Mouse (Mus musculus): ENCODE results near the gene Alk. TPM values are rescaled to one million over a fixed set of nuclear protein-coding genes. Genes with fewer than 3 reads are reported as not detected.

Gene Alk
- polyA plus RNA-seq, 1 experiment, result not detected

GRCm38 (mm10) chr17:72293267-72293580 lies 311.2 kb downstream of the Alk start:
- Histone ChIP-seq H3ac (ENCODE audit: control insufficient read depth, insufficient read length, low read depth) (no peak overlapping the region), H3K79me3 (ENCODE audit: low read depth) (no peaks in the 10 kb centered on the region), H3K27me3 (ENCODE audit: control insufficient read depth, insufficient read depth, insufficient read length) (no peaks in the 10 kb centered on the region), H3K4me3 (ENCODE audit: insufficient read depth, poor library complexity, severe bottlenecking) (no peak overlapping the region), H3K36me3 (ENCODE audit: control insufficient read depth, insufficient read depth) (no peaks in the 10 kb centered on the region), H3K79me2 (ENCODE audit: control insufficient read depth, insufficient read depth) (no peaks in the 10 kb centered on the region)
- TF ChIP-seq CTCF (IDR thresholded peaks at IDR 0.05; ENCODE audit: control insufficient read depth, insufficient read depth, insufficient read length) (no peak), CEBPB (IDR thresholded peaks at IDR 0.05; ENCODE audit: low read depth) (no peak), MYOD1 (IDR thresholded peaks at IDR 0.05; ENCODE audit: control insufficient read depth, insufficient read length, low read depth) (no peak), FOSL1 (IDR thresholded peaks at IDR 0.05; ENCODE audit: insufficient read depth, low read length, poor library complexity, severe bottlenecking) (no peak), MYOG (IDR thresholded peaks at IDR 0.05; ENCODE audit: control insufficient read depth, extremely low read depth, insufficient read length) (no peak), MAX (IDR thresholded peaks at IDR 0.05) (no peak), USF1 (IDR thresholded peaks at IDR 0.05; ENCODE audit: low read depth) (no peak)

- no peaks in the 10 kb centered on the region for H3K79me3 ChIP-seq (ENCODE audit: low read depth)
- no peak overlapping the region for H3K4me3 ChIP-seq (ENCODE audit: insufficient read depth, poor library complexity, severe bottlenecking)
- TF ChIP-seq MYOG (IDR thresholded peaks at IDR 0.05; ENCODE audit: control insufficient read depth, extremely low read depth, insufficient read length) (no peak), CEBPB (IDR thresholded peaks at IDR 0.05; ENCODE audit: low read depth) (no peak), MAX (IDR thresholded peaks at IDR 0.05) (no peak), MYOD1 (IDR thresholded peaks at IDR 0.05; ENCODE audit: control insufficient read depth, insufficient read length, low read depth) (no peak), CTCF (IDR thresholded peaks at IDR 0.05; ENCODE audit: control insufficient read depth, insufficient read depth, insufficient read length) (no peak), FOSL1 (IDR thresholded peaks at IDR 0.05; ENCODE audit: insufficient read depth, low read length, poor library complexity, severe bottlenecking) (no peak), USF1 (IDR thresholded peaks at IDR 0.05; ENCODE audit: low read depth) (no peak)
- no peaks in the 10 kb centered on the region for H3K79me2 ChIP-seq (ENCODE audit: control insufficient read depth, insufficient read depth)
- no peaks in the 10 kb centered on the region for H3K27me3 ChIP-seq (ENCODE audit: control insufficient read depth, insufficient read depth, insufficient read length)
- no peaks in the 10 kb centered on the region for H3K36me3 ChIP-seq (ENCODE audit: control insufficient read depth, insufficient read depth)
- H3ac ChIP-seq (ENCODE audit: control insufficient read depth, insufficient read length, low read depth), result no peak overlapping the region
These were observed 311.8 kb downstream of the Alk start for GRCm38 (mm10) chr17:72292444-72293266.

GRCm38 (mm10) chr17:72285961-72286360 lies 318.5 kb downstream of the Alk start:
- Histone ChIP-seq H3K27me3 (ENCODE audit: control insufficient read depth, insufficient read depth, insufficient read length) (no peaks in the 10 kb centered on the region), H3K4me3 (ENCODE audit: insufficient read depth, poor library complexity, severe bottlenecking) (no peak overlapping the region), H3K79me2 (ENCODE audit: control insufficient read depth, insufficient read depth) (no peaks in the 10 kb centered on the region), H3K36me3 (ENCODE audit: control insufficient read depth, insufficient read depth) (no peaks in the 10 kb centered on the region), H3ac (ENCODE audit: control insufficient read depth, insufficient read length, low read depth) (no peak overlapping the region), H3K79me3 (ENCODE audit: low read depth) (no peaks in the 10 kb centered on the region)
- no peak for TF ChIP-seq CEBPB (IDR thresholded peaks at IDR 0.05; ENCODE audit: low read depth)

DNA sequence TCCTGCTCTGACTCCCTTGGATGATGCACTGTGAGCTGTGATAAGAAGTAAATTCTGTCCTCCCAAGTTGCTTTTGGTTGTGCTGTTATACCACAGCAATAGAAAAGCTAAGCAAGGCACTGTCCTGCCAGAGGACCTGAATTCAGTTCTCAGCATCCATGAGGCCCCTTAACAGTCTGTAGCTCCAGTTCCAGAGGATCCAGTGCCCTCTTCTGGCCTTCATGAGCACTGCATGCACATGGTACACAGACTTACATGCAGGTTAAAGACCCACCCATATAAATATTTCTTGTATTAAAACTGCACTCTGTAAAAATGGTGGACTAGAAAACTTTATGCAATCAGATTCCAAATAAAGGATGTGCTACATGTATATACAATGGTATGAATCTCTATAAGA lies 326.1 kb downstream of the Alk start:
- Histone ChIP-seq H3K27me3 (ENCODE audit: control insufficient read depth, insufficient read depth, insufficient read length) (no peaks in the 10 kb centered on the region), H3K79me3 (ENCODE audit: low read depth) (no peaks in the 10 kb centered on the region), H3K4me3 (ENCODE audit: insufficient read depth, poor library complexity, severe bottlenecking) (no peak overlapping the region), H3K36me3 (ENCODE audit: control insufficient read depth, insufficient read depth) (no peaks in the 10 kb centered on the region), H3ac (ENCODE audit: control insufficient read depth, insufficient read length, low read depth) (no peak overlapping the region), H3K79me2 (ENCODE audit: control insufficient read depth, insufficient read depth) (no peaks in the 10 kb centered on the region)
- TF ChIP-seq MYOG (IDR thresholded peaks at IDR 0.05; ENCODE audit: control insufficient read depth, extremely low read depth, insufficient read length) (no peak), MYOD1 (IDR thresholded peaks at IDR 0.05; ENCODE audit: control insufficient read depth, insufficient read length, low read depth) (no peak), CTCF (IDR thresholded peaks at IDR 0.05; ENCODE audit: control insufficient read depth, insufficient read depth, insufficient read length) (no peak), FOSL1 (IDR thresholded peaks at IDR 0.05; ENCODE audit: insufficient read depth, low read length, poor library complexity, severe bottlenecking) (no peak), USF1 (IDR thresholded peaks at IDR 0.05; ENCODE audit: low read depth) (no peak), CEBPB (IDR thresholded peaks at IDR 0.05; ENCODE audit: low read depth) (no peak), MAX (IDR thresholded peaks at IDR 0.05) (no peak)

DNA sequence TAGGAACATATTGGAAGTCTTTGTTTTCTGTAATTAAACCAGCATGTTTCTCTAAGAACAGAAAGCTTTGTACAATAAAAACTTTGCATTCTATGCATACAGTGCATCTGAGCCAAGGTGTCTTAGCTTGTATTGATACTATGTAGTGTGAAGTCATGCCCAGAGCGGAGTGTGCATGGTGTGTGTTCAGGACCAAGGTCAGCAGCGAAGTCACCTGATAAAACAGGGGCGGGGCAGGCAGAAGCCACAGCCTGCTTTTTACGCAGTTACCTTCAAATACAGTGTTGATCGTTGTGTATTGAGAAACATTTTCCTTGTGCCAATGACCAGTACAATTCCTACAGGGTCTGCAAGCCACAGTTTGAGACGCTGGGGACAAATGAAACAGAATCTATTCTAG lies 327.6 kb downstream of the Alk start:
- H3K27me3 ChIP-seq (ENCODE audit: control insufficient read depth, insufficient read depth, insufficient read length), result no peaks in the 10 kb centered on the region
- H3K79me3 ChIP-seq (ENCODE audit: low read depth), result no peaks in the 10 kb centered on the region
- TF ChIP-seq FOSL1 (IDR thresholded peaks at IDR 0.05; ENCODE audit: insufficient read depth, low read length, poor library complexity, severe bottlenecking), result no peak
- no peak for TF ChIP-seq CEBPB (IDR thresholded peaks at IDR 0.05; ENCODE audit: low read depth)
- TF ChIP-seq CTCF (IDR thresholded peaks at IDR 0.05; ENCODE audit: control insufficient read depth, insufficient read depth, insufficient read length), result no peak
- no peak for TF ChIP-seq MYOG (IDR thresholded peaks at IDR 0.05; ENCODE audit: control insufficient read depth, extremely low read depth, insufficient read length)
- no peak for TF ChIP-seq MYOD1 (IDR thresholded peaks at IDR 0.05; ENCODE audit: control insufficient read depth, insufficient read length, low read depth)
- TF ChIP-seq MAX (IDR thresholded peaks at IDR 0.05), result no peak
- TF ChIP-seq USF1 (IDR thresholded peaks at IDR 0.05; ENCODE audit: low read depth), result no peak
- H3K79me2 ChIP-seq (ENCODE audit: control insufficient read depth, insufficient read depth), result no peaks in the 10 kb centered on the region
- no peak overlapping the region for H3K4me3 ChIP-seq (ENCODE audit: insufficient read depth, poor library complexity, severe bottlenecking)
- no peaks in the 10 kb centered on the region for H3K36me3 ChIP-seq (ENCODE audit: control insufficient read depth, insufficient read depth)
- H3ac ChIP-seq (ENCODE audit: control insufficient read depth, insufficient read length, low read depth), result no peak overlapping the region

- no peaks in the 10 kb centered on the region for H3K79me3 ChIP-seq (ENCODE audit: low read depth)
- no peaks in the 10 kb centered on the region for H3K36me3 ChIP-seq (ENCODE audit: control insufficient read depth, insufficient read depth)
- no peak overlapping the region for H3ac ChIP-seq (ENCODE audit: control insufficient read depth, insufficient read length, low read depth)
- H3K27me3 ChIP-seq (ENCODE audit: control insufficient read depth, insufficient read depth, insufficient read length), result no peaks in the 10 kb centered on the region
- TF ChIP-seq MAX (IDR thresholded peaks at IDR 0.05), result peak; percentile 13
- peak; percentile 7 for TF ChIP-seq FOSL1 (IDR thresholded peaks at IDR 0.05; ENCODE audit: insufficient read depth, low read length, poor library complexity, severe bottlenecking)
- no peak for TF ChIP-seq MYOG (IDR thresholded peaks at IDR 0.05; ENCODE audit: control insufficient read depth, extremely low read depth, insufficient read length)
- no peaks in the 10 kb centered on the region for H3K79me2 ChIP-seq (ENCODE audit: control insufficient read depth, insufficient read depth)
- no peak overlapping the region for H3K4me3 ChIP-seq (ENCODE audit: insufficient read depth, poor library complexity, severe bottlenecking)
These were observed 329.0 kb downstream of the Alk start for GRCm38 (mm10) chr17:72275391-72275904.

Data from C2C12 (cell line).